Mouse (Mus musculus) right cerebral cortex, postnatal 4 days (tissue): Measurements from ENCODE around the gene Kcnc3.

Source experiments
- DNase-seq: peaks from one replicate; pipeline ENCODE4 v3.0.0-alpha.2; 2022

The Kcnc3 gene

DNA sequence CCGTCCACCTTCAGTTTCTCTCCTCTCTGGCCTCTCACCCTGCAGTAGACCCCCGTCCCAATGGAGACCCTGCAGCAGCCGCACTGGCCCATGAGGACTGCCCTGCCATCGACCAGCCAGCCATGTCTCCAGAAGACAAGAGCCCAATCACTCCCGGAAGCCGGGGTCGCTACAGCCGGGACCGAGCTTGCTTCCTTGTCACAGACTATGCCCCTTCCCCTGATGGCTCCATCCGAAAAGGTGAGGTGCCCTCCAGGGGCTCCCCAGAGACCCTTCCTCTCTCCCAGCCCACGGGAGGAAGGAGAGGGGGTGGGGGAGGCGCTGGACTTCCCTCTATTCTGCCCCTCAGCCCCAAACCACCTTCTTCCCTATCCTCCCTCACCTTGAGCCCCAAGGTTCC is 7.9 kb downstream of the Kcnc3 start:
- no peak for DNase-seq

DNA sequence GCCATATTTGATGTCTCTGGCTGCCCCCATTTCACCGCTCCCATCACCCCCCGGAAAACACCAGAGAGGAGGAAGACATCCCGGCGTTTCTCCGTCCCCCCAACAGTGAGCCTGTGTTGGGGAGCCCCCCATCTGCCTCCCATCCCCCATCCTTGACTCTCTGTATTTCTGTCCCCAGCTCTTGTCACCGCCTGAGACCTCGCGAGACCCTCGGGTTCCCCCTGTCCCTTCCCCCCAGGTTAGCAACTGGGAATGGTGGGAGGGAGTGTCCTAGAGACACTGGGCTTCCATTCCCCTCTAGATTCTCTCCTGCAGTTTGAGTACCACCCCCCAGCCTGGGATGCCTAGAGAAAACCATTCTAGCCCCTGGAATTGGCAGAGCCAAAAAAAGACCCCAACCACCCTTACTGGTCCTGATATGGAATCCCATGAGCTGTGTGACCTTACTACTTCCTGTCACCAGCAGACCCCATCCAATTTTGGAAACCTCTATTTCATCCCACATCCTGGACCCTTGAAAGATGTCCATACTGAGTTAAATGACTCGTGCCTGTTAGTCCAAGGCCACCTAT is 10.3 kb downstream of the Kcnc3 start:
- no peak for DNase-seq

DNA sequence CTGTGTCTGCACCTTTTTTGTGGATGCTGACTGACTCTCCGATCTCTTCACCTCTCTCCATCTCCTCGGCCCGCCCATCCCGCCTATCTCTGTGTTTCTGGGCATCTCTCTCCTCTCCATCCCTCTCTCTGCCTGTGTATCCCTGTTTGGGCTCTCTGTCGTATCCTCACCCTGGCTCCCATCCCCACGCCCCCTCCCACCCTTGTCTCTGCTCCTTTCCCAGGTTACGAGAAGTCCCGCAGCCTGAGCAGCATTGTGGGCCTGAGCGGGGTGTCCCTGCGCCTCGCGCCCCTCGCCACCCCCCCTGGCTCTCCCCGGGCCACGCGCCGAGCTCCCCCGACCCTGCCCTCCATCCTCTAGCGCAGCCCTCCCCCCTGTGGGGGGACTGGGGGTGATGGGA is 11.2 kb downstream of the Kcnc3 start:
- no peak for DNase-seq

DNA sequence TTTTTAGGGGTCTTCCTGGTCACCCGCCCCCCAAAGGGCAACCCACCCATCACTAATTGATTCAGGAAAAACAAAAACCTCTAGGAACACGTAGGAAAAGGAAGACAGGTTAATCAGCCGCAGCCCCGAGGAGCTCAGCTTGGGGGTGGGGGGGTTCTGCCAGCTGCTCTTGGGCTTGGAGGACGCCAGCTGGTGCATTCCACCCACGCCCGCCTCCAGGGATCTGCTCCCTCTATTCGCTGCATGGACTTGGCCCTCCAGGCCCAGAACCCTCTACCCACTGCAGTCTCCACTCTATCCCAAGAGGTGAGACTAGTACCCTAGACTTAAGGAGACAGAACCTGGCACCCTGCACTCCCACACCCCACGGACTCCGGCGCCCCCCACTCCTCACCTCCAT is 12.0 kb downstream of the Kcnc3 start:
- peak; percentile 49 for DNase-seq

DNA sequence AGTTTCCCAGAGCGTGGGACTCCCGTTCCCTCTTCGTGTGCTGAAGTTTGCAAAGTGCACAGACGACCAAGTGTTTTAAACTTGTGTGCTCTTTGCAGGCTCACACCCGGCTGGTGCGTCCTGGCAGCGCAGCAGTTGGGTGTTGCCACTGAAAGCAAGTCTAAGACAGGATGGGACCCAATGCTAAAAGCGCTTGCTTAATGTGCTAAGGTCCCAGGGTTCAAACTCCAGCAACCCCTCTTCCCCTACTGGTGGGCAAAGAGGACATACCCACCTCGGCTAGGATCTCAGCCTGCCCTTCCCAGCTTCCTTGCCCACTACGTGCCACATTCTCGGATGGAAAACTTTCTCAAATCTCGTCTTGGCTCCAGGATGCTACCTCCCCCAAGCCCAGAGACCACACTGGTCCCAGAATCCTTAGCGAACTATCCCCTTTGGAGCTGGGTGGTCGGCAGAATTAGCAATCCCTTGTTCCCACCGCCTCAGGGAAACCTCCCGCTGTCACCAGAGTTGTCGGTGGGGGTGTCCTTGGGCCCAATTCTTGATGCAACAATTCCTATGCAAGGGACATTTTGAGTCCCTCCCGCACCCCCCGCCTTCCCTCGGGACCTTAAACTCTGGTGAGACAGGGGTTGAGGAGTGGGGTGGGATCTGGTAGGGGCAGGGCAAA is 12.9 kb downstream of the Kcnc3 start:
- no peak for DNase-seq

DNA sequence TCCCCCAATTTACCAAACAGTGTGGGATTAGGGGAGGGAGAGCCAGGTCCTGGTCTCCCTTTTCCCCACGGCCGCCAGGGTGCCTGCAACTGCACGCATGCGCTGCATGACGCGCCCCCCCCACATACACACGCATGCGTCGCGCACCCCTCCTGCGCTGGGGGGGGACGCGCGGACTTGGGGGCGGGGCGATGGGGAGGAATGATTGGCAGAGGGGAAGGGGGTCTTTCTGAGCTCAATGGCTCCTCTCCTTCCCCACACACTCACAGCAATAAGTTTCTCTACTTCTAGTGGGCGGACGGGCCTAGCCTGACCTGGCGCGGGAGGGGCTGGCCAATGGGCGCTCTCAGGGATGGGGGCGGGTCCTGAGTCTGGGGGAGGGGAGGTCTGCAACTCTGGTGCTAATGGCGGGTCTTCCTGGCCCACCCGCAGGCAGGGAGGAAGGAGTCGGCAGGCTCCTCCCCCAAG is 13.7 kb downstream of the Kcnc3 start:
- peak; percentile 64 for DNase-seq

DNA sequence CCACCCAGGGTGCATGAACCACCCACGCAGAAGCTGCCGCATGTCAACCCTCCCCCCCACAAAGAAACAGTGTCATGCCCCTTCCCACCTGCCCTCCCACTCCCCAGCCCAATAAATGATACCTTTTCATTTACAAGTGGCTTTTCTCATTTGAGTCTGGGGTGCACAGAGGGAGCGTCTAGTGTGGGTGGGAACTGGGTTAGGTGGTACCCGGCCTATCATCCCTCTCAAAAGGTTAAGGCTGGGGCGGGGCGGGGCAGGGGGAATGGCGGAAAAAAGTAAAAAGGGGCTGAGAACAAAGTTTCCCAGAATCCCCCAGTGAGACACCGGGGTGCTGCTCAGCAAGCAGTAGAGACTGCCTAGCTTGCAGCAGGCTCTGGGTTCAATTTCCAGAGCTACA is 14.2 kb downstream of the Kcnc3 start:
- no peak for DNase-seq

DNA sequence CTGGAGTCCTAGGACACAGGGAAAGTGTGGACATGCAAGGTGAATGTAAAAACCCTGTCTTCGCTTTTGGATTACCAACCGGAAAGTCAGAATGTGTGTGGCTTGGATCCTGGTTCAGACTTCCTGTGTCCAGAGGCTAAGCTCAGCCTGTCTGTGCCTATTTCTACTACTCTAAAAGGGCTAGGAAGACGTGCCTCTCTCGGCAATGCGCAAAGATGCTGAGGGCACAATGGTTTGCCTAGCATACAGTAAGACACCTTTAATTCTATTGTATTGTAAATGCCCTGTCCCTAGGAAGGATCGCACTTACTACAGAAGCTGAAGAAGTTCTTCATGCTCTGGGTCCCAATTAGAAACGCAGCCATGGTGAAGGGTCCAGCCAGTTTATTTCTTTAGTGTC is 15.0 kb downstream of the Kcnc3 start:
- no peak for DNase-seq

DNA sequence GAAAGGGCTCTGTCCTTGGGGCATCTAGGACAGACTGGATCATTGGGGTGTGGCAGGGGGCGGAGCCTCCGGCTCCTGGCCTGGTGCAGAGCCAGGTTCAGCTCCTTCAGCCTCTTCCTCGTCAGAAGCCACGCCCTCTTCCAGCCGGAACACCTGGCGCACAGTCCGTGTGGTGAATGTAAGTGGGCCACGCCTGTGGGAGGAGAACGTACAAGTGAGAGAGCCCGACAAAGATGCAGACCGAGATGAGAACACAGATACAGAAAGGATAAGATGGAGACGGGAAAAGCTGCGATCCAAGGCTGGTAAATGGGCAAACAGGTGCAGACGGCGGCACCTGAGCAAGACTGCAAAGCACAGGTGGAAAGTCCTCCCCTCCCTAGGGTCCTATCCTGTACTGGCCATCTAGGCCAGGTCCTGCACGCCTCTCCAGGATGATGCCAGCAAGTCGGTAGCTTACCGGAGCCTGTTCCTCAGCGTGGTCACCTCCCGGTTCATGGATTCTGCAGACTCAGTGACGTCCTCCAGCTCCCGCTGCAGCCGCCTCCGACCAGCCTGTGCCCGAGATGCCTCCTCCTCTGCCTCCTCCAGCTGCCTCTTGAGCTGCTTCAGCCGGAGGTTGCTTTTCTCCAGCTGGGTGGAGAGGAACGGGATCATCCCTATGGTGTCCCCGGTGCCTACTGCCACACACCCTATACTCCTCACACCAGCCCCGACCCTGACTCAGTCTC is 15.9 kb downstream of the Kcnc3 start:
- no peak for DNase-seq

DNA sequence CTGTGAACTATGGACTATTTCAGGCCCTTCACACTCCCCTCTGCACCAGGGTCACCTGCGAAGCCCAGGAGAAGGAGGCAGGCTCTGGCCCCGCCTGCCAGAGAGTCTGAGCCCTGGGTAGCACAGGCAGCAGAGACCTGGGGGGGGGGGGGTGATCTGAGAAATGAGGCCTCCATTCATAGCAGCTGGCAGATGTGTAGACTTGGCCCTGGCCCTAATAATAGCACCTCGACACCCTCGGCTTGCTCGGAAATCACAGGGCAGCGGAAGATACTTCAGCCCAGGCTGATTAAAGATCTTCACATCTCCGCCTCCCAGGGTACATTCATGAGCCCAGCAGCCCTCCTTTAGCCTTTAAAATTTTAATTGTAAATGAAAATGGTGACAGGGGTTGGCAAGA is 21.7 kb downstream of the Kcnc3 start:
- no peak for DNase-seq

DNA sequence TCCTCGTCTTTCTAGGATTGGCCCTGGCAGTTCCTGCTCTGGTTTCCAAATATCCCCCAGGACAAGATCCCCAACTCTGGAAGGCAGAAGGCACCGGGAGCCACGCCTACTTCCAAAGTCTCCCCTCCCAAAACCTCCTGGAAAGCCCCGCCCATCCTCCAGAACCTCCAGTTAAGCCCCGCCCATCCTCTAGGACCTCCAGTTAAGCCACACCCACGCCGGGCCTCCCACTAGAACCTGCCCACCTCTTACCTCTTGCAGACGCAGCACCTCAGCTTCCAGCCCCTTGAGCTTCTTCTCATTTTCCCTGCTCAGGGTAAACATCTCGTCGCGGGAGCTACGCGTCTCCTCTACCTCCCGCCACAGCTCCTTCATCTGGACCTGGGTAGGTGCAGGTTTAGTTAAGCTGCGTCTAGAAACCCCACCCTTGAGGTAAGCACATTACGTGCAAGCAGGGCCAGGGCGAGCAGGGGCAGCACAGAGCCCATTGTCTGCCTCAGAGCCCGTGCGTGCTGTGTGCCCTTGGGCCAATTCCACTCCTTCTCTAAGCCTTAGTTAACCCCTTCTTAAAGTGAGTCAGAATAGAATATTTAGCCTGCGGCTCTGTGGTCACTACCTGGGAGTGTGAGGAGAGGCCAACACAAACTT is 23.7 kb downstream of the Kcnc3 start:
- DNase-seq = no peak

DNA sequence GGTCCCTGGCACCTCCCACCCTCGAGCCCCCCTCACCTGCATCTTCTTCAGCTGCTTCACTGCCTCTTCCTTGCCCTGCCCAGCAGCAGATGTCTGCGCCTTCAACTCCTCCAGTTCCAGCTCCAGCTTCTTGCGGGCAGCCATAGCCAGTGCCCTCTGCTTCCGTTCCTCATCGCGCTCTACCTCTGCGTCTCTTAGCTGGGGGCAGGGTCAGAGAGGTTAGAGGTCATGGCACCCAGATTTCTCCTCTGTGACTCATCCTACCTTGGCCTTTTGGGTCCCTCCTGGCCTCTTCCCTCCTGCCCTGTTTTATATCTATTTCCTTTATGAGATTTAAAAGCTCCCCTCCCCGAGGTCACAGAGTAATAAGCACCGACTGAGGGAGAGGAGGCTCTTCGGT is 24.8 kb downstream of the Kcnc3 start:
- DNase-seq = no peak

DNA sequence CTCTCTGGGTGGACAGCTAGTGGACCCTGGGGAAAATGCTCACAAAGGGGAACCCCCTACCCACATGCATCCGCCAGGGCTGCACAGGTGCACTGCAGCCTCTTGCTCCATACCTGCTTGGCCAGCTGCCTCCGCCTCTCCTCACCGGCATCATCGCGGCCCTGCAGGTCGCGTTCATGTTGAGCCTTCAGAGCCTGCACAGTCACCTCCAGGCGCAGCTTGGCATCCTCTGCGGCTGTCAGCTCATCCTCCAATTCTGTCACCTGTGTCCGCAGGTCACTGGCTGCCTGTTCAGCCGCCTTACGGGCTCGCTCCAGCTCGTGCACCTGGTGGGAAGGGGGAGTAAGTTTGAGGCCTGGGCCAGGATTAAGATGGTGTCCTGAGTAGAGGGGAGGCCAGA is 25.5 kb downstream of the Kcnc3 start:
- no peak for DNase-seq

DNA sequence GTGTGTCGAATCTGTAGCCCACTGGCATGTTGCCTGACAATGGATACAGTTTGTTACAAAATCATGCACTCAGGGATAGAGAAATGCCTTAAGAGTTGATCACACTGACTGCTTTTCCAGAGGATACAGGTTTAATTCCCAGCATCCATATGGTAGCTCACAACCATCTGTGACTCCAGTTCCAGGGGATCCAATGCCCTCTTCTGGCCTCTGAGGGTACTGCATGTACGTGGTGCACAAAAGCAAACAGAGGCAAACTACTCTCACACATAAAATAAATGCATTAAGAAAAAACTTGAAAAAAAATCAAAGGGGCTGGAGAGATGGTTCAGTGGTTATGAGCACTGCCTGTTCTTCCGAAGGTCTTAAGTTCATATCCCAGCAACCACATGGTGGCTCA is 26.6 kb downstream of the Kcnc3 start:
- DNase-seq = no peak

DNA sequence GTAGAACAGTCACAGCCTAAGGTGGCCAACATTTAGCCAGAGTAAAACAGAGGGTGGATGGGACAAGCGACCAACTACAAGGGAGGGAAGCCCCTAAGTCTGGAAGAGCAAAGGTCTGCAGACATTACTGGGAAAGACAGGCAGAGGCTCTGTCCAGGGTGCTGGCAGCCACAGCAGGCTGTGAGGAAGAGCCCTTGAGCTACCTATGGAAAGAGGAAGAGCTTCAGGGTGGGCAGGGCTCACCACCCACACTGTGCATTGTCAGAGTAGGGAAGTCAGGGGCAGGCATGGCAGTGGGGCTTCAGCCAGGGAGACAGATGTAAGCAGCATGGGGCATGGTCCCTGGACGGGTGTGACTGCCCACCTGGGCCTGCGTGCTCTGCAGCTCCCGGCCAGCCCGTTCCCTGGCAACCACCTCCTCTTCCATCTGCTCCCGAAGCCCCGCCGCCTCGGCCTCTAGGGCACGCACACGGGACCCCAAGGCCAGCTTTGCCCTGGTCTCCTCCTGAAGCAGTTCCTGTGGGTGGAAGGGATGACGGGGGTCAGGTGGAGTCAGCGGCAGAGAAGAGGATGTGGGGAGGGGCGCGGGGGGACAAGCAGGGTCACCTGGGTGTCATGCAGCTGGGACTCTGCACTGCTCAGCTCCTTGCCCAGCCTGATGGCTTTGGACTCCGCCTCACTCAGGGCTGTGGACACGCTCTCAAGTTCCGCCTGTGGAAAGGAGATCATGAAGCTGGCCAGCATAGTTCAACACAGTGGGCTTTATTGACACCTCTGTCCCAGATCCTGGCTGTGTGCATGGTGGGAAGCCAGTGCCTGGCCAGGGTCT is 33.5 kb downstream of the Kcnc3 start:
- no peak for DNase-seq

DNA sequence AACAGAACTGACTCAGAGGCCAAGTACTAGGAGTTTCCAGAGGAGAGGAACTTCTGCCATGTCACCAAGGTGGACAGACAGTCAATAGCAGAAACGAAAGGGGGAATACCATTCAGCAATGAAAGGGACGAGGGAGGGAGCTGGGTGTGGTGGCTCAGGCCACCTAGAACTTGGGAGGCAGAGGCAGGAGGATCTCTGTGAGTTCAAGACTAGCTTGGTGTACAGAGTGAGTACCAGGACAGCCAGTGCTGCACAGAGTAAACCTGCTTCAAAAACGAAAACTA is 34.0 kb downstream of the Kcnc3 start:
- DNase-seq = no peak

DNA sequence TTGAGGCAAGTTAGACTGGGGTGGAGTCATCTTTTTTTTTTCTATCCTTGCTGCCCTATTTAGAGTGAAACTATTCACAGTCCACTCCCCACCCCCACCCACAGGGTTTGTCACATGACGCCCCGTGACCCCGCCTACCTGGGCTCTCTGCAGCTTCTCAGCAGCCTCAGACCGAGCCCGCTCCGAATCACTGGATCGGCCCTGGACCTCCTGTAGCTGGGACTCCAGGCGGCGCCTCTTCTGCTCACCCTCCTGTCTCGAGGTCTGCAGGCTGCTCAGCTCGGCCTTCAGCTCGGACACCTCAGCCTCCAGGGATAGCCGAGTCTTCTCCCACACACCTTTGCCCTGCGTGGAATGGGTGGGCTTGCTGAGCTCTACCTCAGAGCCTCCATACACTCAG is 34.4 kb downstream of the Kcnc3 start:
- no peak for DNase-seq

DNA sequence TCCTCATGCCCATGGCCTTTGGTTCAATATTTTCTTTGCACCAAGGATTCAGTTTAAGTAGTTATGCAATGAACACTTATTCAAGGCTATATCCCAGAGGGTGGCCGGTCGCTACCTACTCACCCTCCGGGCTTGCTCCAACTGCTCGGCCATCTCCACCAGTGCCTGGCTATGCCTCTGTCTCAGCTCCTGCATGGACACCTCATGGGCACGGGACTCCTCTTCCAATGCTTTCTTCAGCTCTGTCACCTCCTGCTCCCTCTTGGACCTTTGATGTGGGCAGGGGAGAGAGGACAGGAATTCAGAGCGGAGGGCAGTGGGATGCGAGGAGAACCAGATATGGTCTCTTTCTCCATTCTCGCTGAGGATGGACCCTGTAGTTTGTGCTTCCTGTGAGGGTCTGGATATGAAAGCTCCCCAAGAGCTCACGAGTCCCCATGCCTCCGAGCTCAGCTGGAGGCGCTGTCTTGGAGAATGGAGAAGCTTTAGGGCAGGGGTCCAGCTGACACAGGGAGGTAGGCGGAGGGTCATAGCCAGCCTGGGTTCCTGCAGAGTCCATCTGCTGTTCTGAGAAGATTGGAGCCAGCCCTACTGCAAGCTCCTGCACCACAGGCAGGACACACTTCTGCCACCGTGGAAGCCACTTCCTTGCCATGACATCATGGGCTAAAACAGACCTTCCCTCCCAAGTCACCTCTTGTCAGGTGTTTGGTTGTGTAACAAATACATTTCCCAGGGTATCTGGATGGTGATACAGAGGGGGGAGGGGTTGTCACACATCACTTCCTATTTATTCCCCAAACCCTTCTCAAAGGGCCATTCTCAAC is 35.0 kb downstream of the Kcnc3 start:
- DNase-seq = no peak

DNA sequence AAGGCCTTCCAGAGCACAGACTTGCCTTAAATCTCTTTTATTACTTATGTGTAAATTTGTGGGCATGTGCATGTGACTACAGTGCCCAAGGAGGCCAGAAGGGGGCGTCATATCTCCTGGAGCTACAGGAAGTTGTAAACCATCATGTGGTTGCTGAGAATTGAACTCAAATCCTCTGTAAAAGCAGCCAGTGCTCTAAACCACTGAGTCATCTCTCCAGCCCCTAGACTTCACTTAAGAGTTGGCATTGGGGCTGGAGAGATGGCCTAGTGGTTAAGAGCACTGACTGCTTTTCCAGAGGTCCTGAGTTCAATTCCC is 35.6 kb downstream of the Kcnc3 start:
- no peak for DNase-seq

DNA sequence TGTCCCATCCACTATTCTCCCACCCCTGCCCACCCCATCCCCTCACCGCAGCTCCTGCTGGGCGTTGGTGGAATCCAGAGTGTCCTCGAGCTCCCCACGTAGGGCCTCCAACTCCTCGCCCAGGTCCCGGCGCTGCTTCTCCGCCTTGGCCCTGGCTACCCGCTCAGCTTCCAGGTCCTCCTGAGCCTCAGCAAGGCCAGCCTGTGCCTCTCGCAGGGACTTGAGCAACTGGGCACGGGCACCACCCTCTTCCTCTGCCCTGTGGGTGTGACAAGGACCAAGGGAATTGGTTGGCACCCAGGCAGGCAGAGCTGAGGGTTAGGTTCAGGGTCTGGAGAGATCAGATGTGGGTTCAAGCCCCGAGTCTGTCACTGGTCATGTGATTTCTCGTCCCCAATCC is 36.5 kb downstream of the Kcnc3 start:
- no peak for DNase-seq

DNA sequence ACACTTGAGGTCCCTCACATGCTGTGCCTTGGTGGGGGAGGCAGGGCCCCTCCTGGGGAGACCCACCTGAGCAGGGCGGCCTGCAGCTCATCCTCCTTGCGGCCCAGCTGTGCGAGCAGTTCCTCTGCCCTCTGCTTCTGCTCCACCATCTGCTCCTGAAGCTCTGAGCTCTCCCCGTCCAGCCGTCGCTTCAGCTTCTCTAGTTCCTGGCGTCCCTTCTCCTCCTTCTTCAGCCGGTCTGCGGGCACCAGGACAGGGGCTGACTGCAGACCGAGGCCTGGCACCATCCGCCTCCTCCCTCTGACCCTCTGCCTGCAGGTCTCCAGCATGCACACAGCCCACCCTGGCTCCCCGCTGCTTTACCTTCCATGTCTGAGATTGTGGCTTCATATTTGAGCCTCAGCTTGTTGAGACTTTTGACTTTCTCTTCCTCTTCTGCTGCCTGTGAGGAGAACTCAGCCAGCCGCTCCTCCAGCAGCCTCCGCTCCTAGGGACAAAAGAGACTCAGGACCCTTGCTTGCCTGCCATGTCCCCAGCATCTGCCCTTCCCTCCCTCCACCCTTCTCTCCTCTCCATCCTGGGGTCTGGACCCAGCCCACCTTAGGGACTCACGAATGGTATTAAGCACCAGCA is 38.1 kb downstream of the Kcnc3 start:
- no peak for DNase-seq

DNA sequence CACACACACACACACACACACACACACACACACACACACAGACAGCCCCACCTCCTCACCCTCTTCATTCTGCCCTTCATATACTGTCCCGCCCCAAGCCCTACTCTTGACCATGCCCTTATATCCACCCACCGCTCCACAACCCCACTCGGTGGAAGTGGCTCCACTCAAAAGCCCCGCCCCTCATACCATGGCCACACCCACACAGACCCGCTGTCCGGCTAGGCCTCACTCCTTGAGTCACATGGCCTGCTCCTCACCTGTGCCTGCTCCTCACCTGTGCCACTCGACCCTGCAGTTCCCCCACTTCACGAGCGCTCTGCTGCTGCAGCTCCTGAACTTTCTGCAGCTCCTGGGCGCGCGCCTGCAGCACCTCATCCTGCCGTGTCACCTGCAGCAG is 40.0 kb downstream of the Kcnc3 start:
- no peak for DNase-seq
